Mouse (Mus musculus) ES-Bruce4 (cell line): ENCODE results near the gene Ache.

ENCODE experiments used
- CTCF ChIP-seq: IDR thresholded peaks from one replicate; pipeline ENCODE4 v1.8.1; 2011; ENCODE audit warnings: low read depth, low read length
- EP300 ChIP-seq: IDR thresholded peaks from 2 replicates; pipeline ENCODE4 v1.6.1; 2011; ENCODE audit warnings: low read depth, low read length; ENCODE audit not compliant: insufficient read depth

GRCm38 (mm10) chr5:137308356-137308755, 21.0 kb downstream of the Ache start:
- TF ChIP-seq CTCF (peak; percentile 12), EP300 (no peak)
